Mouse (Mus musculus) layer of hippocampus, postnatal 14 days (tissue): ENCODE measurements around the gene Ptprm. TPM values are rescaled to one million over a fixed set of nuclear protein-coding genes. Genes with fewer than 3 reads are reported as not detected.

Experiments
- DNase-seq, 2 experiments: peaks; one replicate each; pipeline ENCODE4 v3.0.0; 2021 to 2022; ENCODE audit warnings: low spot score in 2 of 2, mixed read lengths in 1 of 2
- total RNA-seq, 2 experiments: library from RNA; stranded (reverse); gene quantifications; 2 replicates each; pipeline ENCODE4 v1.2.3; 2021

Ptprm gene
- total RNA-seq, 2 experiments from 2014 or later = 27.7 TPM

DNA sequence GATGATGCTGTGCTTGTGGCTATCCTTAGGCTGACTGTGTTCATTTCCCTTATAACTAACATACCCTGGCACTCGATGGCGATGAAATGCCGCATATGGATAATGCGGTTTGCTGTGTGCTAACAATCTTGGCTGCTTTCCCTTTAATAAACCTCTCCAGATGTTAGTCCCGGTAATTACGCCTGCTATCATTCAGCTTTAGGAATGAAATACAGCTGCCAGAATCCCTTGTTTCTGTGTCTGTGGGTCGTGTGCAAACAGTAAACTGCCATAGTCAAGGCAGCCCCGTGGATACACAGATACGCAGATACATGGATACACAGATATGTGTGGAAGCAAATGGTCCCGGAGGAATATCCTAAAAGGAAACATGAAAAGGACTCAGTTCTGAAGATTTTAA is 116.8 kb downstream of the Ptprm start:
- DNase-seq = no peak

DNA sequence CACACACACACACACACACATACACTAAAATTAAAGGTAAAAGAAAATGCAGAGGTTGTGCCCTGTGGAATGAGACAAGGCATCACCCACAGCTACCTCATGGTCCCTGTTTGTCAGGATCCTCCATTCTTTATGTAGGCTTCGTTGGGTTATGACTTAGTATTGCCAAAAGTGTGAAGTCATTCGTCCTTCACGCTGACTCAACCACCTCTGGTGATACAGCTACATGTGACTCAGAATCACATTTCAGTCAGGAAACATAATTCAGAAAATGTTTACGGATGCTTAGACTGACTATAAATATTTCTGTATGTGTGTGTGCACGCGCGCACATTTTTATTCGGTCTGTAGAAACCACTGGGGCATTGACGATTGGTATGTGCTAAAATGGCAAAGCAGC is 121.2 kb downstream of the Ptprm start:
- DNase-seq = no peak

DNA sequence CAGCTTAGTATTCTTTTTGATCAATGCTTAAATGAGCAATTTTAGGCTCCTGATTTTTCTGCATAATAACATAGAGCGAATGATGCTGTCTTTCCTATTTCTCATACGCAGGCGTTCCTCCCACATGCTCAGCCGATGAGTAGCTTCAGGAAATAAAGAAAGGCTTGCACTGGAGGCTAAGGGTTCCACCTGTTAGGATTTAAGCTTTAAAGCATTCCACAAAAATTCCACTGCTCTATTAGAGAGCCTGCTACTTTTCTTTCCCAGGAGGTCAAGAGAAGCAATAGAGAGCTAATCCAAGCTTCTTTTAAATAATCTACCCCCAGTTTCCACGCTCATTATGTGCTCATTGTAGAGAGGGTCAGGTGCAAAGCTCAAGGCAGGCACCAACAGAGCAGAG is 127.3 kb downstream of the Ptprm start:
- no peak for DNase-seq

DNA sequence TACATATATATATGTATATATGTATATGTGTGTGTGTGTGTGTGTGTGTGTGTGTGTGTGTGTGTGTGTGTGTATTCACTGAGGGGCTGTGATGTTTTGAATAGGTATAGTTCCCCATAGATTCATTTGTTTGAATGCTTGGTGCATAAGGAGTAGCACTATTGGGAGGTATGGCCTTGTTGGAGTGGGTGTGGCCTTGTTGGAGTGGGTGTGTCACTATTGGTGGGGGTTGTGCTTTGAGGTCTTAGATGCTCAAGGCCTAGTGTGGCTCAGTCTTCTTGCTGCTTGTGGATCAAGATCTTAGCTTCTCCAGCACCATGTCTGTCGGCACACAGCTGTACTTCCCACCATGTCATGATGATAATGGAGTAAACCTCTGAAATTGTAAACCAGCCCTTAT is 138.9 kb downstream of the Ptprm start:
- DNase-seq = no peak

DNA sequence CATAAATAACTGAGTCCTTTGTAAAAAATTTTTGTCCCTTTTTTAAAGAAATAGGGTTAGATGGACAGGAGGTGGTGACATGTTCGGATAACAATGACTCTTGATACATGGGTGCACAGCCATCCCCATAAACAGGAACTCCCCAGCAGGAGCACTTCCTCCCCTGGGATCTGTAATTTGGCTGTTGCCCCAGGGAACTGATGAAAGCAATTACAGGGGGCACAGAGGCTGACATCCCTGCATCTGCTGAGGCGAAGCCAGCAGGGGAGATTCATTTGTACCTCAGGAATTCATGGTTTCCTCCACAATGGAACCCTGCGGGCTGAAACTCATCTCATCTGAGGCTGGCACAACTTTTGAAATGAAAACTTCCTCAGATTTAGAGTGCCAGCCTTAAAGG is 140.5 kb downstream of the Ptprm start:
- no peak for DNase-seq

DNA sequence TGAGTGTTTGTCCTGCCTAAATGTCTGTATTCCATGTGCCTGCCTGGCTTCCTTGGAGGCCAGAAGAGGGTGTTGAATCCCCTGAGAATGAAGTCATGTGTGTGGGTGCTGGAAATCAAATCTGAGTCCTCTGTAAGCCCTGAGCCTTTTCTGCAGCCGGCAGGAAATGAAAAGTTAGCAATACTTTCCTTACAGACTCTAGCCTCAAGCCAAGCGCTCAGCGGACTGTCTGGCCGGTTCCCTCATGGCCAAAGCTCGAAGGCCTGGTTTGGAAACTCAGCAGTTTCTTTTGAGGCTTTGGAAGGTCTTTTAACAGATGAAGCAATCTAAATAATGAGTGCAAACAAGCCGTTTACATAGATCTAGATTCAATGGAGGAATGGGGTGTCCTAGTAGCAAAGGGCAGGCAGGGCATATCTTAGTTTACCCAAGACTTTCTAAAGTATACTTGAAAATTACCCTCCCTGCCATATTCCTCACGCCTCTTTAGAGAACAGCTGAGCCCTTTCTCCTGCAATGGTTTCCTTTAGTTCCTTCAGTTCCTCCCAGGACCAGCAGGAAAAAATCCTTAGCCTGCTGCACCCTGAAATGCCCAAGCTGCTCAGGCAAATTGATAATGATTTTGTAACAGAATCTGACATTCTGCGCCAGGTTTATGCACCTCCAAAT is 144.4 kb downstream of the Ptprm start:
- no peak for DNase-seq

DNA sequence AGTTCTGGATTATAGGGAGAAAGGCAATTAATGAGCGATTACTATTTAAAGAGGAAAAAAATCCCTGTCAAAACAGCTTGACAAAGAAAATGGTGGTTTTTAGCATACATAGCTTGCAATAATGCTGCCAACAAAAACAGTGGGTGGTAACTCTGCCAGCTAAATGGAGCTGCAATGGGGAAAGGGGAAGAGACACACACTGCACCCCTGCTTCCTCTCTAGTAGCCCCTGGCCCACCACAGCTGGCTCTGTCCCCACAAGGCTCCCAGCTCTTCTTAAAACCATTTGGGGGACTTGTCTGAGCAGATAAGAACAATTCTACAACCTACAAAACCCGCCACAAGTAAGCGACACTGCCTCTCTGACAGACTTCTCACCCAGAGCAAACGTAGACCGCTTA is 145.7 kb downstream of the Ptprm start:
- no peak for DNase-seq

DNA sequence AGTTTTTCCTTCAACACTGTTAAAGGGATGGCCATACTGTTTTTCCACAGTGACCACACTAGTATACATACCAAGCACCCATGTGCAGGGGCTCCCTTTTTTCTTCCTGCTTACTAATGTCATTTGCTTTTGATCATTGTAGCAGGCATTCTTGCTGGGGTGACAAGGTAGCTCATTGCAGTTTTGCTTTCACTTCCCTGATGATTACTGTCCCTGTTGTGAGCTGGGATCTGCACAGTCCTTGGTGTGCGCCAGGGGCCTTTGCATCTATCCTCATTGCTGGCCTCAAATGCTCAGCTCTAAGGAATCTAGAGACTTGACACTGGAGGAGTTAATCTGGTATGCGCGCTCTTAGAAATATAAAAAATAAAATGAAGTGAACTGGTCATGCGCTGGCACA is 147.3 kb downstream of the Ptprm start:
- no peak for DNase-seq

DNA sequence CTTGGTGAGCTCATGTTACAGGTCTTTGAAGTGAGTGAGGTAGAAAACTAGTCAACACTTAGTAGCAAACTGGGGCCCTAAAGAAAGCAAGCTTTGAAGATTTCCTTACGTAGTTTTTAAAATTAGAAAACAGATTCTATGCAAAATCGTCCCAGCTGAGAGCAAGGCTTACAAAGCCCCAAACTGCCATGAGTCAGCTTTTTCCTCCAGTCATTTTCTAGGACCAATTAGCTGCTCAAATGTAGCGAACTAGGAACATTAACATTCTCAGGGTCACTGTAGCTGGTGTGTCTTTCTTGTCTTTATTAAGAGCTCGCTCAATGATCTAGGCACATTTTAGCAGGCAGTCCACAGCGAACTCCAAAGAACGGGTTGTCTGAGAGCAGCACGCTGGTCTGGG is 153.1 kb downstream of the Ptprm start:
- no peak for DNase-seq

DNA sequence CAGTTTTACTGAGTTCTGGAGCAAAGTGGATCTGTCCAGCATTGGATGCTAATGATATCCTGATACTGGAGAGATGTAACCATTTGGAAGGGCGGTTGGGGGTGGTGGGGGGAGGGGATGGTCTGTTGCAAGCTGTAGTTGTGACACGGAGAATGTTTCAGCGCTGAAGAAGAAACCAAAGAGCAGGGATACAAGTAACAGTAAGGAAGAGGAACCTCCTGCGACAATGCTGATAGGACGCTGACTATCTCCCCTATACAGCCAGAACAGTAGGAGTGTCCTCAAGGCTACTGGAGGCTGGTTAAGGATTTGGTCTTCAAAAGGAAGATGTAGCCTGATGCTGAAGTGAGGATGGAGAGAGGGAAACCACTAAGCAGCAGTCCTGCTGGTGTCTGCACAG is 160.5 kb downstream of the Ptprm start:
- no peak for DNase-seq

DNA sequence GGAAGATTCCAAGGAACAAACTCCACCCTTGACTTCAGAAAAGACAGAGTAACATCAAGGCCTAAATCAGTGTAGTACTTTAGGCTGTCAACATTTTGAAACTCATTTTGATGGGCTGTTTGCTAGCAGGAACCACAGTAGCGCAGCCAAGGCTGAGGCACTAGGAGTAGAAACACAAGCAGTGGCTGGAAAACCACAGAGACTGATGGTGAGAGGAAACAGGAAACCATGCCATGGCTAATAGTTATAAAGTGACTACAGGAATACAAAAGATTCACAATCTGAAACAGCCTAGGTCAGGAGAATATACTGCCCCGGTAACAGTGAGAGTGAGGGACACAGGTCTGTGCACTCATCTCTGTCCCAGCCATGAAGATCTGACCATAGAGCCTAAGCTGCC is 165.7 kb downstream of the Ptprm start:
- DNase-seq = no peak

DNA sequence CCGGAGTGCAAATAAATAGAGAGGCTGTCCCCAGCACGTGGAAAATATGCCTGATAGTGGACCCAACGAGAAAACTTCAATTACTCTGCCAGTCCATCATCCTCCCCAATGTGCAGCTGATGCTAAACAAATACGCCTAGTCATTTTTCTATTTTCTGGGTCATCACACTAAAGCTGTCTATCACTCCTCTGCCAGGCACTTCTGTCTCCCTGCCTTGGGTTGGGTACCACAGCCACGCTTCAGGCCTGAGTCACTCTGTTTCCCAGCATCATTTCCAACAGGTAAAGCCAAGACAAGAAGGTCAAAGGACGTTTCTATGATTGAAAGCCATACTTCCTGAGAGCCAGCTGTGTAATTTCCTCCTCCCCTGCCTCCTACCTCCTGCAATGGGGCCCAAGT is 167.4 kb downstream of the Ptprm start:
- DNase-seq = no peak

DNA sequence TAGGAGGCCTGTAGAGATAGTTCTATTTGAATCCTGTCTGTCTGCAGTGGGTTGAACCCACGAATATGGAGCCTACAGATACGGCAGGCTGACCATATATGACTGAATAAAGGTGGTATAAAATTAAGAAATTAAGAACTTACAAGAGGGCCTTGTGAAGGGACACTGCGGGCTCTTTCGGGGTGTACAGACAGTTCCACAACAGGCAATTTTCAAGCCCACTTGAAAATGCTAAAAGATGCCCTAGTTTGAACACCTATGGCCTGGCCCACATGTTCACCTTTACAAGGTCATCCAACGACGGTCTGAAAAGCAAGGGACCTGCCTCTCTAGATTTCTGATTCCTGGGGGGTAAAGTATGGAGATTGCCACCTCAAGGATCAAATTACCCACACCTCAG is 168.3 kb downstream of the Ptprm start:
- no peak for DNase-seq

DNA sequence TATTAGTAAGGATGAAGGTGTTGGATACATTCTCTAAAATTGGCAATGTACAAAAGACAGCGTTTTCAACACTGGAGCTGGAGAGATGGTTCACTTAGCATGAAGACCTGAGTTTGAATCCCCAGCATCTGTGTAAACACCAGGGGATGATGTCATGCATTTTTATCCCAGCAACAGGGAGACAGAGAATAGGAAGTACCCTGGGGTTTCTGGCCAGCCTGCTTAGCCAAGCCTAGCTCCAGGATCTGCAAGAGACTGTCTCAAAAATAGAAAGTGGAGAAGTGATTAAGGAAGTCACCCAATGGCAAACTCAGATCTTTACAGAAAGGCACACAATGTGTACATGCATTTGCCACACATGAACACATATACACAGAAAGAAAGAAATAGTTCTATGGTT is 174.8 kb downstream of the Ptprm start:
- no peak for DNase-seq

DNA sequence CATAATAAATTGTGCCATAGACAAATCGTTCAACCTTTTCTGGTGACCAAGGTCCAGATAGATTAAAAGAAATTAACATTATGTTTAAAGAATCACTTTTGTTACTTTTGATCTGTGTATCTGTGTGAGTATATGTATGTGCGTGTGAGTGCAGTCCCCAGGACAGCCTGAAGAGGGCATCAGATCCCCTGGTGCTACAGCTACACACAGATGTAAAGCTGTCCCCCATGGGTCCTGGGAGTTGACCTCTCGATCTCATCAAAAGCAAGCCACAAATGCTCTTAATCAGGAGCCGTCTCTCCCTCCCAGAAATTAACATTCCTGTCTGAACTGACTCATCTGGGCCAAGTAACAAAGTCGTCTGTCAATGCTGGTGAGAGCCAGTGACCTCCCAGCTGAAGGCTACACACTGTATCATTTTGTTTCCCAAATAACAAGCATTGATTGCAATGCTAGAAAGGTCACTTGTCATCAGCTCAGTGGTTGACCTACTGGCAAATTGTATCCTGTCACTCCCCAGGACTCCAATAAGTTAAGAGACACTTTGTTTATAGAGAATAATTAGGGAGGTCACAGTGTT is 175.5 kb downstream of the Ptprm start:
- DNase-seq = no peak

DNA sequence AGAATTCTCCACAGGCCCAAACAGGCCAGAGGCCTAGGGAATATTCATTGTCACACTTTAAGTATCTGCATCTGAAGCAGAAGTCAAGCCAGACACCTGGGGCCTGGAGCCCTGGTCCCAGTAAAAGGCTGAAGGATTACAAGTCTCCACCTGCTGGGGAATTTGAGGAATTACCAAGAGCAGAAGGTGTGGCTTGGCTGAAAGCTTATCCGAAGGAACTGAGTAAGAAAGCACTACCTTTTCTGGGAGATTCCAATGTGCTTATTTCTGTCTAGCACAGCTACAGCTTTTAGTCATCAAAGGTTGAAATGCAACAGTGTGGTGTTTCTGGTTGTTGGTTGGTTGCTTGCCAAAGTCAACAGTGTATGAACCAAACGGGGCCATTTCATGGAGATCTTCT is 178.4 kb downstream of the Ptprm start:
- DNase-seq = peak; percentile 12 to 41

DNA sequence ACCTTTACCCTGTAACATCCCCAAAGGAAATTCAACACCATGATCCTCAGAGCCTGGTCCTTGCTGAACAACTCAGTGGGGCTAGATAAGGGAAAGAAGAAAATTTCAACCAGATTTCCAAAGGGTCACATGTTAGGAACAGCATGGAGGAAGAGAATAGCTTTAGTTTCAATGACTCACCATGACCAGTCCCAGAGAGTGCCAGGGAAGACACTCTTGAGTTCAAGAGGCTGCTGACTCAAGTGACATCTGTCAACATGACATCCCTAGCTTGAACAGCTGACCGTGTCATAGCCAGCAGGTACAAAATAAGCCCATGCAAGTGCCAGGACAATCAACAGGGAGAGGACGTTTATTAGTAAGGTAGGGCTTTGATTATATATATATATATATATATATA is 182.9 kb downstream of the Ptprm start:
- DNase-seq = no peak

DNA sequence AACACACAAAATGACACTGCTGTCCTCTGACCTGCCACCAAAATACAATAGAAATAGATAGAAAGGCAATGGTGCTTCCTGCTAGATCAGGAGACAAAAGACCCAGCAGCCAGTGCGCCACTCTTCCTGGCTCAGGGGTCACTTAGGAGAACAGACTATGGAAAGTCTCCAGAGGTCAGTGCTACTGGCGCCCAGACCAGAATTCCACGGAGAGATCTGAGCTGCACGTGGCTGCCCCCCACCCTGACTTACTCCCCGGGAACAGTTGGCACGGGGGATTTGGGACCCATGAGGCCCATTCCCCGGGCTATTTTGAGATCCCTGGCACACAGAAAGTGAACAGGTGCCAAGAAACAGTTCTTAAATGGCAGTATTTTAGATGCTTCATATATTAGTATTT is 183.6 kb downstream of the Ptprm start:
- no peak for DNase-seq

DNA sequence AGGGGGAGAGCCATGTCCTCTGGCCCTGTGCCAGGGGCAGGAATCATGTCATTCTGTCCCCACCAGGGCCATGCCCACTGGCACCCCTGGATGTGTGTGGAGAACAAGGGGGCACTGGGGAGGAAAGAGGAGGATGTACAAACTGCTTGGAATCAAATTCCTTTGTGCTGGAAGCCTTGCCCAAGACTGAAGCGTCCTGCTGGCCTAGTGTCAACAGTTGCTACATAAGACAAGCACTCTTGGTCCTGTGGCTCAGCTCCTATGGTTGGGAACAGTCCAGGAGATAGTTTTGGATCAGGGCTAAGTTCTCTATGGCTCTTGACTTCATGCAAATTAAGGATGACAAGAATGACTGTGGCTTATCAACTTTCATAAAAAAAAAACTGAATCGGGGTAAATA is 188.4 kb downstream of the Ptprm start:
- DNase-seq = no peak

DNA sequence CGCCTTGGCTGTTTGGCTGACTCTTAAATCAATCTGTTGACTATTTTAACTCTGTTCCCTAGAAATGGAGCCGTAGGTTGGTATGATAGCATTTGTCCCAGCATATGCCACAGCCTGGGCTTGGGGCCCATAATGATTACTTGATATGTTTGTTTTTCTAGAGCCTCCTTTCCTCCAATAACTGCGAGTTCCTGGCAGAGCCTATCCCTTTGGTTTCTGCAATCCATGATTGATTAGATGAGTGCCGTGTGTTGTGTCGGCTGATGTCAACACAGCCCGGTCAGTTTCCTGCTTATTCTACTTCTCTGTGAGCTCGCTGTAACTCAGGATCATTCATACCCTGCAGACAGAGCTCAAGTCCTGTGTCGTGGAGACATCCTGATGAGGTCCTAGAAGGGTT is 194.6 kb downstream of the Ptprm start:
- peak; percentile 20 to 76 for DNase-seq

DNA sequence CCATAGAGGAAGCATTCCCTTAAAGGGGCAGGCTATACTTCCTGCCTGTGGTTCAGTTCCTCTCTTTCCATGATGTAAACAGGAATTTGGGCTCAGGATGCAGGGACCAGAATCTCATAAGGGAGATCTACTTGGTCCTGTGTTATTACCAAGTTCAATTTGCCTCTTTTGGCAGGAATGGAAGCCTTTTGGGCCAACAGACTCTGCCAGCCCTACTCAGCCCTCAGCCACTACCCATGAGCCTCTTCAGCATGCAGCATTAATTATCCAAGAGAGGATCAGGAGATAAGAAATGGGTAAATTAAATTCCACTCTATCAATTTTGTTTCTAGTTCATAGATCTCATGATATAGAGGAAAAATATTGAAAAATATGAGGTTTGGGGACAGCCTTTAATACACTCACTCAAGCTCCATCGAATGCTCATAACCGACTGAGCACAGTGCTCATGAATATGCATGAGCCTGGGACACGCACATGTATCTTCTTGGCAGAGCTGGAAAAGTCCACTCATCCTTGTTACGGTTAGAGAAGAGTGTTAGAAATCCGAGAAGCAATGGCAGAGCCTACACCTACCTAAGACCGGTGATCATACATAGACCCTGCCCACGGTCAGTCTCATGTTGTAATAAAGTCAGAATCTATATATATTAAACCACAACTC is 197.0 kb downstream of the Ptprm start:
- peak in 1 of 2 experiments; percentile 20 for DNase-seq

DNA sequence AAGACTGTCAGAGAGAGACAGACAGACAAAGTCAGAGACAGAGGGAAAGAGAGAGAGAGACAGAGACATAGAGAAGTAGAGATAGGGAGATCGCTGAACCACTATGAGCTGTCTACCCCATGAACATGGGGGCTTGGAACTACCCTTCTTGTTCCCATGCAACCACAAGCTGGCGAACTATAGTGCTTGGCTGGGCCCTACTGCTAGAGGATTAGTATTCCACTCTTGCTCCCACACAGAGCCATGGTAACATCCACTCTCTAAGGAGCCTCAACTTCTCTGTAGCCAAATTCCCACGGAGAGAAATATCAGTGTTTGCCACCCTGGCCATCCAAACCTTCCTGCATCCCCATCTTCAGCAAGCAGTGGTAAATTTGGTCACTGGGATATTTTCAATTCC is 202.0 kb downstream of the Ptprm start:
- peak in 1 of 2 experiments; percentile 25 for DNase-seq

DNA sequence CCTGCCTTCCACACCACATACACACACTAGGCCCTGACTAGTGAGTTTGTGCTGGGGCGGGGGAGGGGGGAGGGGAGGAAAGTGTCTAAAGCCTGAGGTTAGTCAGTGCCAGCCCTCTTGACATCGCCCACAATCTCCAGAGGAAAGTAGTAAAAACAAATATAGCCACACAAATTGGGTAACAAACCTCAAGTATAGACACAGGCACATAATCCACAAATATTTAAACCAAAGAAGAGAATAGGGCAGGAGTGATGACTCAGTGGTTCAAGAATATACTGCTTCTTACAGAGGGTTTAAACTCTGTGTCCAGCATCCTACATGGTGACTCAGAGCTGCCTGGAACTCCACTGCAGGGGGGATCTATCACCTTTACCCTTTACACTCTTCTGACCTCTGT is 203.8 kb downstream of the Ptprm start:
- DNase-seq = no peak
